Mouse (Mus musculus): ENCODE data around the gene Fam107a. TPM values are rescaled to one million over a fixed set of nuclear protein-coding genes. Genes with fewer than 3 reads are reported as not detected.

The Fam107a gene
- total and polyA plus RNA-seq, 3 experiments, result not detected

GRCm38 (mm10) chr14:8355999-8356501 lies 38.2 kb upstream of the Fam107a start (continued):
- TF ChIP-seq GATA1 (IDR thresholded peaks at IDR 0.05; ENCODE audit: low read depth, low read length), result no peak
- no peak for TF ChIP-seq MAFK (IDR thresholded peaks at IDR 0.05; ENCODE audit: borderline replicate concordance, low read depth, low read length)

DNA sequence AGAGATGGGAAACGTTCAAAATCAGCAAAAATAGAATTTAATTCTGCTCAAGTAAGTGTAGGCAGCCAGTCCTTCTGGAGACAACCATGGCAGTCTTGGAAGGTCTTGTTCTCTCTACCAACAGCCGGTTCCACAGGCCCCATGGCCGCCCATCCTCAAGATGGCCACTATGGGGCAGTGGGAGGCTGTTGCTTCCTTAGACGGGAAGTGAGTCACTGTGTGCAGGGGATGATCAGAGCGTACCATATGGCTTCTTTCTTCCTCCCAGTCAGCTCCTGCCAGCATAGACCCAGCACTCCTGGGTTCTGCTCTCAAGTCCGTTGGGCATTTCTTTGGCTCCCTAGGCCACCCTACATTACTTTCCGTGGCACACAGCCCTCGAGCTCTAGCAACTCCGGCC lies 31.1 kb upstream of the Fam107a start:
- Histone ChIP-seq H3K4me1 (ENCODE audit: control insufficient read depth in 1 of 2, insufficient read depth in 2 of 2, low read length in 2 of 2) (no peaks in the 10 kb centered on the region), H3K27ac (ENCODE audit: control insufficient read depth, low read depth, low read length) (no peak overlapping the region), H3K27me3 (ENCODE audit: control insufficient read depth in 1 of 2, insufficient read depth in 2 of 2, low read length in 2 of 2) (no peaks in the 10 kb centered on the region), H3K36me3 (ENCODE audit: control insufficient read depth in 1 of 2, insufficient read depth in 2 of 2, low read length in 2 of 2) (no peaks in the 10 kb centered on the region), H3K79me2 (ENCODE audit: control insufficient read depth, insufficient read depth, low read length, poor library complexity) (no peaks in the 10 kb centered on the region), H3K4me3 (ENCODE audit: control insufficient read depth in 1 of 2, insufficient read depth in 1 of 2, low read depth in 2 of 2, low read length in 2 of 2) (no peak overlapping the region), H3K9me3 (replicated peaks; ENCODE audit: insufficient read depth, low read length) (no peaks in the 10 kb centered on the region), H3K9ac (ENCODE audit: control insufficient read depth, low read depth, low read length, poor library complexity, severe bottlenecking) (no peak overlapping the region)
- TF ChIP-seq GATA1 (IDR thresholded peaks at IDR 0.05; ENCODE audit: low read depth, low read length), result no peak
- no peak for TF ChIP-seq MEF2A (IDR thresholded peaks at IDR 0.05; ENCODE audit: extremely low read depth, insufficient replicate concordance, low read depth, low read length, poor library complexity, severe bottlenecking)
- no peak for TF ChIP-seq MXI1 (IDR thresholded peaks at IDR 0.05; ENCODE audit: low read depth, low read length)
- TF ChIP-seq TBP (IDR thresholded peaks at IDR 0.05; ENCODE audit: low read depth, low read length), result no peak
- no peak for TF ChIP-seq POLR2A (IDR thresholded peaks at IDR 0.05; ENCODE audit: control insufficient read depth in 1 of 2, insufficient read depth in 1 of 2, low read depth in 1 of 2, low read length in 2 of 2, poor library complexity in 1 of 2)
- TF ChIP-seq MAZ (IDR thresholded peaks at IDR 0.05; ENCODE audit: low read depth, low read length), result no peak
- TF ChIP-seq JUND (IDR thresholded peaks at IDR 0.05; ENCODE audit: low read depth, low read length), result no peak
- TF ChIP-seq ZC3H11A (IDR thresholded peaks at IDR 0.05; ENCODE audit: low read depth, low read length), result no peak
- no peak for TF ChIP-seq POLR2AphosphoS2 (IDR thresholded peaks at IDR 0.05; ENCODE audit: low read length)
- no peak for TF ChIP-seq HCFC1 (IDR thresholded peaks at IDR 0.05; ENCODE audit: low read depth, low read length)
- no peak for TF ChIP-seq ZKSCAN1 (IDR thresholded peaks at IDR 0.05; ENCODE audit: low read depth, low read length)
- TF ChIP-seq NELFE (IDR thresholded peaks at IDR 0.05; ENCODE audit: low read depth, low read length), result no peak
- TF ChIP-seq USF1 (IDR thresholded peaks at IDR 0.05; ENCODE audit: low read depth, low read length), result no peak
- no peak for DNase-seq (ENCODE audit: low read depth, low spot score)

- DNase-seq (ENCODE audit: low read depth, low spot score), result peak; percentile 75
- no peaks in the 10 kb centered on the region for H3K36me3 ChIP-seq (ENCODE audit: control insufficient read depth in 1 of 2, insufficient read depth in 2 of 2, low read length in 2 of 2)
- TF ChIP-seq MYB (IDR thresholded peaks at IDR 0.05; ENCODE audit: low read depth, low read length) (no peak), POLR2A (IDR thresholded peaks at IDR 0.05; ENCODE audit: control insufficient read depth in 1 of 2, insufficient read depth in 1 of 2, low read depth in 1 of 2, low read length in 2 of 2, poor library complexity in 1 of 2) (no peak), MXI1 (IDR thresholded peaks at IDR 0.05; ENCODE audit: low read depth, low read length) (no peak), ZC3H11A (IDR thresholded peaks at IDR 0.05; ENCODE audit: low read depth, low read length) (peak; percentile 75), CTCF (IDR thresholded peaks at IDR 0.05 in 2 of 3, conservative IDR thresholded peaks at IDR 0.05 in 1 of 3; ENCODE audit: control insufficient read depth in 1 of 3, insufficient read depth in 1 of 3, low read depth in 2 of 3, low read length in 3 of 3, poor library complexity in 1 of 3, severe bottlenecking in 1 of 3) (peak; percentile 84 to 88 (median 88)), SMC3 (IDR thresholded peaks at IDR 0.05; ENCODE audit: low read depth, low read length) (peak; percentile 86), MEF2A (IDR thresholded peaks at IDR 0.05; ENCODE audit: extremely low read depth, insufficient replicate concordance, low read depth, low read length, poor library complexity, severe bottlenecking) (no peak), RAD21 (IDR thresholded peaks at IDR 0.05; ENCODE audit: low read depth, low read length) (peak; percentile 88)
Observed at GRCm38 (mm10) chr14:8346255-8346997, 28.6 kb upstream of the Fam107a start.

More at GRCm38 (mm10) chr14:8346255-8346997, 28.6 kb upstream of the Fam107a start:
- H3K9me3 ChIP-seq (replicated peaks; ENCODE audit: insufficient read depth, low read length), result no peaks in the 10 kb centered on the region
- H3K4me3 ChIP-seq (ENCODE audit: control insufficient read depth in 1 of 2, insufficient read depth in 1 of 2, low read depth in 2 of 2, low read length in 2 of 2), result no peak overlapping the region
- no peak overlapping the region for H3K9ac ChIP-seq (ENCODE audit: control insufficient read depth, low read depth, low read length, poor library complexity, severe bottlenecking)
- H3K4me1 ChIP-seq (ENCODE audit: control insufficient read depth in 1 of 2, insufficient read depth in 2 of 2, low read length in 2 of 2), result no peaks in the 10 kb centered on the region
- H3K79me2 ChIP-seq (ENCODE audit: control insufficient read depth, insufficient read depth, low read length, poor library complexity), result no peaks in the 10 kb centered on the region
- no peaks in the 10 kb centered on the region for H3K27me3 ChIP-seq (ENCODE audit: control insufficient read depth in 1 of 2, insufficient read depth in 2 of 2, low read length in 2 of 2)
- H3K27ac ChIP-seq (ENCODE audit: control insufficient read depth, low read depth, low read length), result no peak overlapping the region

Measured in MEL (cell line).